Mouse (Mus musculus) myocyte (in vitro differentiated cells): ENCODE measurements around the gene Sema3g. TPM values are rescaled to one million over a fixed set of nuclear protein-coding genes. Genes with fewer than 3 reads are reported as not detected.

ENCODE experiments used
- H3K27me3 ChIP-seq: one replicate; pipeline ENCODE4 v1.6.1; 2011; ENCODE audit not compliant: control insufficient read depth, insufficient read depth, insufficient read length
- H3K36me3 ChIP-seq: one replicate; pipeline ENCODE4 v1.6.1; 2011; ENCODE audit not compliant: control insufficient read depth, insufficient read depth
- H3K4me2 ChIP-seq: one replicate; pipeline ENCODE4 v1.6.1; 2011; ENCODE audit warnings: low read depth, control low read depth
- H3K4me3 ChIP-seq: one replicate; pipeline ENCODE4 v1.5.1; 2011; ENCODE audit warnings: mild to moderate bottlenecking, control low read depth, moderate library complexity
- H3K79me2 ChIP-seq: one replicate; pipeline ENCODE4 v1.6.1; 2011; ENCODE audit not compliant: control insufficient read depth, insufficient read depth
- H3ac ChIP-seq: one replicate; pipeline ENCODE4 v1.6.1; 2011; ENCODE audit not compliant: control insufficient read depth, insufficient read length
- CEBPB ChIP-seq: IDR thresholded peaks from 2 replicates; pipeline ENCODE4 v1.6.1; 2011; ENCODE audit warnings: mild to moderate bottlenecking, moderate library complexity; ENCODE audit not compliant: poor library complexity, insufficient read depth, severe bottlenecking
- E2F4 ChIP-seq: IDR thresholded peaks from one replicate; pipeline ENCODE4 v1.6.1; 2011; ENCODE audit warnings: mild to moderate bottlenecking, control low read depth, moderate library complexity; ENCODE audit not compliant: insufficient read depth
- MAX ChIP-seq: IDR thresholded peaks from one replicate; pipeline ENCODE4 v1.6.1; 2011; ENCODE audit warnings: low read depth, mild to moderate bottlenecking, control low read depth
- MYOD1 ChIP-seq, 3 experiments: IDR thresholded peaks; one replicate each; pipeline ENCODE4 v1.6.1; 2011; ENCODE audit warnings: control low read depth in 2 of 3, low read depth in 2 of 3, mild to moderate bottlenecking in 2 of 3, moderate library complexity in 1 of 3; ENCODE audit not compliant: insufficient read length in 2 of 3, control insufficient read depth in 1 of 3
- MYOG ChIP-seq, 3 experiments: IDR thresholded peaks; one replicate each; pipeline ENCODE4 v1.6.1; 2011; ENCODE audit warnings: control low read depth in 2 of 3, low read depth in 2 of 3, mild to moderate bottlenecking in 2 of 3; ENCODE audit not compliant: insufficient read length in 2 of 3, control insufficient read depth in 1 of 3, insufficient read depth in 1 of 3
- POLR2A ChIP-seq: IDR thresholded peaks from one replicate; pipeline ENCODE4 v1.6.1; 2011; ENCODE audit warnings: low read depth, mild to moderate bottlenecking, control low read depth, moderate library complexity; ENCODE audit not compliant: insufficient read length
- POLR2AphosphoS2 ChIP-seq: IDR thresholded peaks from one replicate; pipeline ENCODE4 v1.6.1; 2011; ENCODE audit warnings: low read depth, control low read depth; ENCODE audit not compliant: insufficient read length
- REST ChIP-seq: IDR thresholded peaks from one replicate; pipeline ENCODE4 v1.6.1; 2011; ENCODE audit warnings: mild to moderate bottlenecking, control low read depth, moderate library complexity; ENCODE audit not compliant: insufficient read depth, insufficient read length
- SRF ChIP-seq: IDR thresholded peaks from one replicate; pipeline ENCODE4 v1.6.1; 2011; ENCODE audit warnings: low read depth; ENCODE audit not compliant: control insufficient read depth, insufficient read length
- TCF12 ChIP-seq: IDR thresholded peaks from one replicate; pipeline ENCODE4 v1.6.1; 2011; ENCODE audit warnings: mild to moderate bottlenecking, control low read depth; ENCODE audit not compliant: poor library complexity, insufficient read depth, severe bottlenecking
- TCF3 ChIP-seq: IDR thresholded peaks from one replicate; pipeline ENCODE4 v1.6.1; 2011; ENCODE audit warnings: low read depth, control low read depth; ENCODE audit not compliant: insufficient read length
- USF1 ChIP-seq: IDR thresholded peaks from one replicate; pipeline ENCODE4 v1.6.1; 2011; ENCODE audit warnings: low read depth, mild to moderate bottlenecking, control low read depth, moderate library complexity
- polyA plus RNA-seq: library from polyadenylated mRNA; unstranded; fragments of >200 nt; fragmentation: generic; extraction: Trizol; gene quantifications from one replicate; pipeline ENCODE4 v1.2.1, GENCODE M21; 2012; ENCODE audit warnings: missing spikeins

Gene Sema3g
- polyA plus RNA-seq, 1 experiment: 1.8 TPM

DNA sequence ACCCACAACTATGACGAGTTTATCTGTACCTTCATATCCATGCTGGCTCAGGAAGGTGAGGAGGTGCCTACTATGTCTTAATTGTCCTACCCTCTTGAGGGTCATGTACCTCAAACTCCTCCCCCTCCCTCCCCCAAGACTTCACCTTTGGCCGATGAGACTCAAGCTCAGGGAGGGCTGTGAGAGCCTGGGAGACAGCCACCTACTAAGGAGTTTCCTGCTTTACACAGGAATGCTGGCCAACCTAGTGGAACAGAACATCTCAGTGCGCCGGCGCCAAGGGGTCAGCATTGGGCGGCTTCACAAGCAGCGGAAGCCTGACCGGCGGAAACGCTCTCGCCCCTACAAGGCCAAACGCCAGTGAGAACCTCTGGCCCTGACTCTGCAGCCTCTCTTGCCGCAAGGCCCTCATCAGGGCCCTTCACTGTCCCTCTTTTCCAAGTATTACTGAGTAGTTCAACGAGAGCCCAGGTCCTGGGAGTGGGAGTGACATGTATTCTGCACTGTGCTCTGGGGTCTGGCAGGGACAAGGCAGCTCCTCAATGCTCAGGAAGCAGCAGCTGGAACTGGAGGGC lies 40.9 kb downstream of the Sema3g start:
- TF ChIP-seq MYOG (IDR thresholded peaks at IDR 0.05; ENCODE audit: control insufficient read depth in 1 of 3, insufficient read depth in 1 of 3, insufficient read length in 2 of 3, low read depth in 2 of 3) (no peak), POLR2AphosphoS2 (no peak), MAX (no peak), USF1 (no peak), REST (no peak), MYOD1 (IDR thresholded peaks at IDR 0.05; ENCODE audit: control insufficient read depth in 1 of 3, insufficient read length in 2 of 3, low read depth in 2 of 3) (no peak), POLR2A (no peak), TCF12 (no peak)
- H3K4me2 ChIP-seq: no peak overlapping the region
- no peaks in the 10 kb centered on the region for H3K79me2 ChIP-seq
- H3K4me3 ChIP-seq: no peak overlapping the region
- H3ac ChIP-seq: no peak overlapping the region
- no peaks in the 10 kb centered on the region for H3K27me3 ChIP-seq
- H3K36me3 ChIP-seq: peaks cover 51% of the 10 kb centered on the region

- H3ac ChIP-seq: no peak overlapping the region
- TF ChIP-seq POLR2AphosphoS2: no peak
- no peak for TF ChIP-seq MAX
- no peak for TF ChIP-seq MYOD1 (IDR thresholded peaks at IDR 0.05; ENCODE audit: control insufficient read depth in 1 of 3, insufficient read length in 2 of 3, low read depth in 2 of 3)
- TF ChIP-seq E2F4: no peak
- no peak for TF ChIP-seq SRF
- H3K79me2 ChIP-seq: no peaks in the 10 kb centered on the region
- peaks cover 35% of the 10 kb centered on the region for H3K36me3 ChIP-seq
- no peaks in the 10 kb centered on the region for H3K27me3 ChIP-seq
- no peak overlapping the region for H3K4me3 ChIP-seq
- H3K4me2 ChIP-seq: no peak overlapping the region
These were observed 42.7 kb downstream of the Sema3g start for GRCm38 (mm10) chr14:31260374-31260773.

DNA sequence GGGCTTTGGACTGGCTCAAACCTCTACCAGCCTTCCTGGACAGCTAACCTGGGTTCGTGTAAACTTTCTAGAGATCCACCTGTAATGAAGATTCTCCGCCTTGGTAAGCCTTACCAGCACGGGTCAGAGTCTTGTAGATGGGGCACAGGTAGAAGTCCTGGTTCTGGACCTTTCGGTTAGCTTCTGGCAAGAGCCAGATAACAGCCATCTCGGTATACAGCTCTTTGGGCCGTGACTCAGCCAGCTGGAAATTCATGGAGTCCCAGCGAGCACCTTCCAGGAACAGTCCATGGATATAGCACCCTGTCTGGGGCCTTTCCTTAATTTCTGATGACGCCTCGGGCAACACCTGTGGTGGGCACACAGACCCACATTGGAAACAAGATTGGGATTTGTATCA lies 43.3 kb downstream of the Sema3g start:
- Histone ChIP-seq H3K4me2 (no peak overlapping the region), H3K4me3 (no peak overlapping the region), H3K36me3 (peaks cover 30% of the 10 kb centered on the region), H3K79me2 (no peaks in the 10 kb centered on the region), H3K27me3 (peaks cover under 1% of the 10 kb centered on the region), H3ac (no peak overlapping the region)
- TF ChIP-seq TCF3 (no peak), MAX (no peak), POLR2A (no peak), TCF12 (no peak), CEBPB (no peak), REST (no peak)

- Histone ChIP-seq H3K4me3 (no peak overlapping the region), H3K27me3 (peaks cover 24% of the 10 kb centered on the region), H3ac (no peak overlapping the region), H3K79me2 (no peaks in the 10 kb centered on the region), H3K4me2 (no peak overlapping the region), H3K36me3 (no peaks in the 10 kb centered on the region)
- TF ChIP-seq MAX (no peak), TCF3 (no peak), REST (no peak), MYOD1 (IDR thresholded peaks at IDR 0.05; ENCODE audit: control insufficient read depth in 1 of 3, insufficient read length in 2 of 3, low read depth in 2 of 3) (no peak), MYOG (IDR thresholded peaks at IDR 0.05; ENCODE audit: control insufficient read depth in 1 of 3, insufficient read depth in 1 of 3, insufficient read length in 2 of 3, low read depth in 2 of 3) (no peak), E2F4 (no peak), POLR2A (no peak), CEBPB (no peak), POLR2AphosphoS2 (no peak), USF1 (no peak), SRF (no peak), TCF12 (no peak)
These were observed 50.0 kb downstream of the Sema3g start for GRCm38 (mm10) chr14:31267649-31268048.

DNA sequence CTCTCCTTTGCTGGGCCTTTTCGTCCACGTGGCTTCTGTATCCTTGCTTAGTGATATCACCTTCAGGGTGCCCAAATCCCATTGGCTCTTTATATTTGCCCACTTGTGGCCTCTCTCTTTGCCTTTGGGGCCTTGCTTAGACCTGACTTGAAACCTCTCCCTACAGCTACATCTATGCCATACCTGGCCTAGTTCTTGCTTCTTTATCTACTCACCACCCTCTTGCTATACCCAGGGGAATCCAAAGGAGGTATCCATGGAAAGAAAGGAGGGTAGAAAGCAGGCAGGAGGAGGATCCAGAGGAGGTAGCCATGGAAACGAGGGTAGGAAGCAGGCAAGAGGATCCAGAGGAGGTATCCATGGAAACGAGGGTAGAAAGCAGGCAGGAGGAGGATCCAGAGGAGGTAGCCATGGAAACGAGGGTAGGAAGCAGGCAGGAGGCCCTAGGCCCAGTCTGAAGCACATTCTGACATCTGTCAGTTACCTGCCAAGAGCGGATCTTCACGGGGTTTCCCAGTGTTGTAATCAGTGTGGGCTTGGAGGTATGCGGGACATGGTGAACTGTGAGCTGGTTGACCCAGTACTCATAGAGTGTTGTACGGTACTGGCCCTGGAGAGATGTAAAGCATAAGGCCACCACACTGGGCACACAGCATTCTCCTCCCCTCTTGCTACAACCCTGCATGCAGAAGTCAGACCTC lies 50.8 kb downstream of the Sema3g start:
- TF ChIP-seq POLR2A: no peak
- TF ChIP-seq MYOG (IDR thresholded peaks at IDR 0.05; ENCODE audit: control insufficient read depth in 1 of 3, insufficient read depth in 1 of 3, insufficient read length in 2 of 3, low read depth in 2 of 3): no peak
- H3K79me2 ChIP-seq: no peaks in the 10 kb centered on the region
- H3K27me3 ChIP-seq: peaks cover 24% of the 10 kb centered on the region
- H3K36me3 ChIP-seq: no peaks in the 10 kb centered on the region
- H3ac ChIP-seq: no peak overlapping the region
- H3K4me2 ChIP-seq: no peak overlapping the region
- H3K4me3 ChIP-seq: no peak overlapping the region
